Mouse (Mus musculus) G1E (cell line): Measurements from ENCODE around the gene Eif1ax. TPM values are rescaled to one million over a fixed set of nuclear protein-coding genes. Genes with fewer than 3 reads are reported as not detected.
A peak's percentile ranks its signal among the peaks of the same experiment; 100 is the strongest.

Source experiments
- ATAC-seq: 2 replicates; pipeline ENCODE4 v1.8.0; 2016; ENCODE audit warnings: mild to moderate bottlenecking; ENCODE audit not compliant: insufficient number of reproducible peaks, poor library complexity, low FRiP score, severe bottlenecking; ENCODE audit errors: extremely low read depth
- DNase-seq: peaks from one replicate; pipeline ENCODE4 v3.0.0; 2012; ENCODE audit warnings: low spot score
- H3K27me3 ChIP-seq: 2 replicates; pipeline ENCODE4 v1.6.1; 2012; ENCODE audit warnings: mild to moderate bottlenecking, low read length, inconsistent platforms; ENCODE audit not compliant: insufficient read depth
- H3K36me3 ChIP-seq: replicated peaks from 2 replicates; pipeline ENCODE3; 2012; ENCODE audit warnings: mild to moderate bottlenecking, inconsistent platforms
- H3K4me1 ChIP-seq: 2 replicates; pipeline ENCODE4 v1.6.1; 2012; ENCODE audit warnings: low read depth, low read length, inconsistent platforms, mixed read lengths; ENCODE audit not compliant: insufficient read depth
- H3K4me3 ChIP-seq: 2 replicates; pipeline ENCODE4 v1.5.1; 2012; ENCODE audit warnings: low read depth, mild to moderate bottlenecking, inconsistent platforms, low read length, moderate library complexity, mixed read lengths
- H3K9me3 ChIP-seq: replicated peaks from 2 replicates; pipeline ENCODE4 v1.6.1; 2012; ENCODE audit warnings: inconsistent platforms
- CTCF ChIP-seq: IDR thresholded peaks from 2 replicates; pipeline ENCODE4 v1.5.1; 2012; ENCODE audit warnings: low read depth, low read length, inconsistent platforms, mixed read lengths
- GATA1 ChIP-seq: IDR thresholded peaks from 2 replicates; pipeline ENCODE4 v1.6.1; 2012; ENCODE audit warnings: borderline replicate concordance, low read length, inconsistent platforms, mixed read lengths
- GATA2 ChIP-seq: IDR thresholded peaks from 2 replicates; pipeline ENCODE4 v1.6.1; 2012; ENCODE audit warnings: low read depth, low read length, inconsistent platforms, borderline replicate concordance
- POLR2AphosphoS5 ChIP-seq: IDR thresholded peaks from 2 replicates; pipeline ENCODE4 v1.6.1; 2012; ENCODE audit warnings: low read depth, low read length, inconsistent platforms; ENCODE audit not compliant: insufficient replicate concordance
- TAL1 ChIP-seq: conservative IDR thresholded peaks from 2 replicates; pipeline ENCODE4 v1.6.1; 2012; ENCODE audit warnings: low read depth, low read length, inconsistent platforms, mixed read lengths
- polyA plus RNA-seq: library from polyadenylated mRNA; stranded (reverse); fragments of >175 nt; gene quantifications from 2 replicates; pipeline ENCODE4 v1.2.3, GENCODE M21; 2012
- total RNA-seq, 2 experiments: library from RNA; stranded (forward) in 1 of 2; stranded (reverse) in 1 of 2; fragments of 200-1000 nt in 1 of 2; fragments of >200 nt in 1 of 2; fragmentation: Nextera tagmentation in 1 of 2; gene quantifications; 2 replicates each; pipeline ENCODE4 v1.2.3; 2014 to 2017

Gene Eif1ax
- total RNA-seq (2014; fragmentation: Nextera tagmentation) (61.6 and 76.9 TPM in 2 replicates), total RNA-seq (2017) (55.2 and 56.2 TPM in 2 replicates), polyA plus RNA-seq (542 and 658 TPM in 2 replicates)

DNA sequence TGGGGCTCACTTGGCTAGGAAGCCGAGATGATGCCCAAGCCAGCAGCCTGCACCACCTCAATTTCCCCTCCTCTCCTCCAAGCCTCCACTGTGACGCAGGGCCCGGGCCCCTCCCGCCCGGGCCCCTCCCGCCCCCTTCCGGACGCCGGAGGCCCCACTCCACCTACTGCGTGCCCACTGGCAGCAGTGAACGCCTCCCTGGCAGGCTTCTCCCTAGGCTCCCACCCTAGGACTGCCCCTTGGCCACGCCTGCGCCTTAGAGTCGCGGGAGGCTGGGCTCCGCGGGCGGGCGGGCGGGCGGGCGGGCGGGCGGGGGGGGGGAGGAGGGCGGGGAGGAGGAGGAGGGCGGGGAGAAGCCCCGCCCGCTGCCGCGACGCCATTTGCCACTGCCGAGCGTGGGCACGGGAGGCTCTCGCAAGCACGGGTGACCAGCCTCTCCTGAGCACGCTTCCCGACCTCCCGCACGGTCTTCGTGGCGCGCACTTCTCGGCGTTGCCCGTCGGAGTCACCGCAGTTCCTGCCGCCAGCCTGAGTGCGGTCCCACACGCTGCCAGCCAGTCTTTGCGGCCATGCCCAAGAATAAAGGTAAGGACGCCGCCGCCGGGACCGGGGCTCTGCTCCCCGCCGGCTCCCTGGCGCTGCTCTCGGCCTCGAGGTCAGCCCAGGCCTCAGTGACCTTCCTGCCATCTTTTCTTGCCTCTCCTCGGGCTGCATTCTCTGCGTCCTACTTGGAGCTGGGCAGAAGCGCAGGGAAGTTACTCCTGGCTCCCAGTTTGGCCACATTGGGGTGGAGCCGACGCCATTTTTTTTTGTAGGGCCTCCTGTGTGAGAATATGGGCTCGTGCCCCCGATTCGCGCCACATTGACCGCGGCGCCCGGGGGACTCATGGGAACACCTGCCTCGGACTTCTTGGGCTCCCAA, at the start of gene Eif1ax:
Eif1ax (plus strand) TSS at position 348 of the 922 bp plus-strand sequence.
- no peaks in the 10 kb centered on the region for H3K27me3 ChIP-seq
- peak within 1 kb of the TSS; percentile 86 for H3K4me3 ChIP-seq
- TF ChIP-seq TAL1 (no peak), CTCF (no peak), GATA2 (no peak), POLR2AphosphoS5 (no peak), GATA1 (no peak)
- peaks cover 9% of the 10 kb centered on the region; the same call in 1 of the 2 replicates for H3K4me1 ChIP-seq
- peak; percentile 74 for DNase-seq
- peak; percentile 96 for ATAC-seq
- no peaks in the 10 kb centered on the region for H3K9me3 ChIP-seq
- H3K36me3 ChIP-seq = peaks cover 21% of the 10 kb centered on the region

DNA sequence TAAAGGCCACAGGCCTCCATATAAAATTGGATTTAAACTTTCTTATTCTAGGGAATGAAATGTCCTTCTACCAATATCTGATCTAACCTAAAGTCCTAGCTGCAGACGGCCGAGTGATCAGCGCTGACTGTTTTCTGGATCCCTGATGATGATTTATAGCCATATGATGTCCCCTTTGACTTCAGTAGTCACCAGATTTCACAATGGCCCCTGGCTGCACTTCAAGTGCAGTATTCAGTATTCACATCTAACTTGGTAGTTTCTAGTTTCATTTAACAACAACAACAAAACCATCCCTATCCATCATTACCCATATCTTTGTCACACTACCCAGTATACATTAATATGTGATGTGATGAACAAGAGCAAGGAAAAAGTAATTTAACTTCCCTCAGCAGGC, 7.5 kb upstream of the Eif1ax start:
- Histone ChIP-seq H3K9me3 (no peaks in the 10 kb centered on the region), H3K36me3 (peaks cover 26% of the 10 kb centered on the region), H3K27me3 (no peaks in the 10 kb centered on the region), H3K4me3 (no peak overlapping the region), H3K4me1 (no peaks in the 10 kb centered on the region)
- TF ChIP-seq CTCF = no peak
- TF ChIP-seq POLR2AphosphoS5 = no peak
- no peak for TF ChIP-seq TAL1
- no peak for TF ChIP-seq GATA2
- TF ChIP-seq GATA1 = no peak
- no peak for ATAC-seq
- no peak for DNase-seq

DNA sequence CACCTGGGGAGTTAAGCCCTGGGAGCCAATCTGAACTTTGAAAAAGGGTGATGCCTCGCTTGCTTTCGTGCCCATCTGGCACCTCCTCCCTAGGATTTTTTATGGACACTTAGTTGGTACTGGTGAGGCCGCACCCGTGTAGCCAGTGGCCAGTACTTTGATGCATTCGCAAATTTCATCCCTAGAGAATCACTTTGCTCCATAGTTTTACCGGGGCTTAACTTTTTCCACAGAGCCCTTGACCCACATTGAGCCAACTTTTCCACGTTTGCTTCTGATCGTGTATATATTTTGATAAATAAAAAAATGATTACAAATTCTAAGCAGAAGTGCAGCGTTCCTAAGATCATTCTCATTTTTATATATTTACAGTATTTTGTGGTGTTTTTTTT, 771 bp downstream of the Eif1ax start:
- H3K4me3 ChIP-seq = peak overlapping the region; percentile 86
- H3K36me3 ChIP-seq = peaks cover 27% of the 10 kb centered on the region
- no peaks in the 10 kb centered on the region for H3K9me3 ChIP-seq
- peaks cover 9% of the 10 kb centered on the region; the same call in 1 of the 2 replicates for H3K4me1 ChIP-seq
- ATAC-seq (no peak), DNase-seq (no peak)
- no peaks in the 10 kb centered on the region for H3K27me3 ChIP-seq
- TF ChIP-seq CTCF = no peak
- no peak for TF ChIP-seq TAL1
- no peak for TF ChIP-seq GATA2
- TF ChIP-seq GATA1 = no peak
- no peak for TF ChIP-seq POLR2AphosphoS5

DNA sequence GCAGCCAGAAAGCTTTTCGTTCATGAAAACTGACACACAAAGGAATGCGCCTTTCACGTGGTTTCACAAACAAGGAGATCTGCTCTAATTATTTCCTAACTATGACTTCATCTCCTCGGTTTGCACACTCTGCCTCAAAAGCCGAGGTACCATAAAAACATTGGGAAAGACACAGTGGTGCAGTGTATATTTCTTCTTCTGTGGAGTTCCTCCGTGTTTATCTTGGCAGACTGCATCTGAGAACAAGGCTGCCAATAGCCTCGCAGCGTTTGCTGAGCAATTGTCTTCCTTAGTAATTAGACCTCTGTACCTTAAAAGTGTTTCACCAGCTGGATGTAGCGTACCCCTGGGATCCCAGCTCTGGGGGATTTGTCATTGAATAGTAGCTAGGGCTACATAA, 15.1 kb downstream of the Eif1ax start:
- no peak for ATAC-seq
- Histone ChIP-seq H3K4me3 (no peak overlapping the region), H3K9me3 (no peaks in the 10 kb centered on the region), H3K4me1 (no peaks in the 10 kb centered on the region), H3K27me3 (no peaks in the 10 kb centered on the region), H3K36me3 (peaks cover 57% of the 10 kb centered on the region)
- TF ChIP-seq POLR2AphosphoS5 (no peak), CTCF (no peak), GATA1 (no peak)
- no peak for DNase-seq

DNA sequence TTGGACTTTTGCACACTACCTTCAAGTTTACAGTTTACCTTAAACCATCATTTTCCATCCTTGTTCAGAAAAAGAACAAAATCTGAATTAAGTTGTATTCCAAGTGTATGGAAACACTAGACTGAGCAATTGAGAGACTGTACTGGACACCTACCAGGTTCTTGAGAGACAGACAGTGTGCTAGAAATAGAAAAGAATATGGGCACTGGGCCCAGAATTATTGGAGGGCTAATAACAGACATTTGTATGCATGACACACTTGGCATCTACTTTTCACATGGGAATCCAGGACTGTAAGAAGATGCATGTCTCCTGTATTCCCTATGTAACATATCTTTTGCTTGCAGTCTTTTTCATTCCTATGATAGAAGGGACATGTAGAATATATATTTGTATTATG, 17.0 kb downstream of the Eif1ax start:
- Histone ChIP-seq H3K4me1 (no peaks in the 10 kb centered on the region), H3K4me3 (no peak overlapping the region), H3K27me3 (no peaks in the 10 kb centered on the region), H3K36me3 (peaks cover 44% of the 10 kb centered on the region), H3K9me3 (no peaks in the 10 kb centered on the region)
- no peak for ATAC-seq
- TF ChIP-seq GATA2 (no peak), TAL1 (no peak), CTCF (no peak), POLR2AphosphoS5 (no peak), GATA1 (no peak)
- DNase-seq = no peak

DNA sequence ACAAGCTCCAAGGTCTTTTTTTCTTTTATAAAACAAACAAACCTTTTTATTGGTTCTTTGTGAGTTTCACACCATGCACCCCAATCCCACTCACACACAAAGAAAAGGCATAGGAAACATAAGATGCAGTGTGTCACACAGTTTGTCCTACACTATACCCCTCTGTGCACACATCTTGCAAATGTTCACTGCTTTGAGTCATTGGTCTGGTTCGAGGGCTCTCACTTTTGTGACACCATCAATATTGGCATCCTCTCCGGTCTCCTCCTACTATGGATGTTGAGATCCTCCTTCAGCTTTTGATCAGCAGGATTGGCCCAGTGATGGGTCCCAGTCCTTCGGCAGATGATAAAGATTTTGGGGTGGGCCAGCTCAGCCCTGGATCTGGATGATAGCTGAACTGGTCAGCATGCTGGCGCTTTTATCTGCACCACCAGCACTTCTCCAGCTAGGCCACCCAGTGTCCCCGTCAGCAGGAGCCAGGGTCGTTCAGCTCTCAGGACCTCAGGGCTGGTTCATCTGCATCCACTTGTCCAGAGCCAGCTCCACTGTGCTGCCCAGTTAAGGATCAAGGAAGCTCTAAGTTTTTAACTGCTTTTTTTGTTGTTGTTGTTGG, 18.5 kb downstream of the Eif1ax start:
- no peak for ATAC-seq
- no peak overlapping the region for H3K4me3 ChIP-seq

More for the DNA sequence above, 18.5 kb downstream of the Eif1ax start:
- Histone ChIP-seq H3K4me1 (no peaks in the 10 kb centered on the region), H3K9me3 (no peaks in the 10 kb centered on the region), H3K27me3 (no peaks in the 10 kb centered on the region), H3K36me3 (peaks cover 32% of the 10 kb centered on the region)
- TF ChIP-seq POLR2AphosphoS5 (no peak), GATA2 (no peak), TAL1 (no peak), GATA1 (no peak), CTCF (no peak)
- DNase-seq = no peak
